Mouse (Mus musculus) heart, postnatal 14 days (tissue): ENCODE data around the gene Yes1. TPM values are rescaled to one million over a fixed set of nuclear protein-coding genes. Genes with fewer than 3 reads are reported as not detected.

Source experiments
- total RNA-seq, 2 experiments: library from RNA; stranded (reverse); gene quantifications; 2 replicates each; pipeline ENCODE4 v1.2.3; 2021

The Yes1 gene
- total RNA-seq, 2 experiments from 2014 or later: 27.9 to 28.6 TPM

Other genes starting within 250 kb of the Yes1 start
- 100 to 1,000 TPM; 476 to 479 TPM for gene Ppp1cb, start 152.3 kb upstream of the Yes1 start, total RNA-seq
- 10 to 100 TPM; 26.8 to 28.7 TPM for gene Pisd, start 174.5 kb downstream of the Yes1 start, total RNA-seq
- gene Gm20671, start 215.9 kb downstream of the Yes1 start, total RNA-seq: not detected
- 10 to 100 TPM; 10.1 to 11.6 TPM for gene Prr14l, start 243.1 kb downstream of the Yes1 start, total RNA-seq